Mouse (Mus musculus) cerebral cortex, adult 2 months (tissue): ENCODE data around the gene Chrdl2.

Source experiments
- WGBS: fragments of 180-500 bp; shearing (Covaris S2); methylation state at CpG from one replicate; pipeline ENCODE4 v1.1.7; 2018; 5-methylcytosine and 5-hydroxymethylcytosine counted together

Chrdl2 gene

DNA sequence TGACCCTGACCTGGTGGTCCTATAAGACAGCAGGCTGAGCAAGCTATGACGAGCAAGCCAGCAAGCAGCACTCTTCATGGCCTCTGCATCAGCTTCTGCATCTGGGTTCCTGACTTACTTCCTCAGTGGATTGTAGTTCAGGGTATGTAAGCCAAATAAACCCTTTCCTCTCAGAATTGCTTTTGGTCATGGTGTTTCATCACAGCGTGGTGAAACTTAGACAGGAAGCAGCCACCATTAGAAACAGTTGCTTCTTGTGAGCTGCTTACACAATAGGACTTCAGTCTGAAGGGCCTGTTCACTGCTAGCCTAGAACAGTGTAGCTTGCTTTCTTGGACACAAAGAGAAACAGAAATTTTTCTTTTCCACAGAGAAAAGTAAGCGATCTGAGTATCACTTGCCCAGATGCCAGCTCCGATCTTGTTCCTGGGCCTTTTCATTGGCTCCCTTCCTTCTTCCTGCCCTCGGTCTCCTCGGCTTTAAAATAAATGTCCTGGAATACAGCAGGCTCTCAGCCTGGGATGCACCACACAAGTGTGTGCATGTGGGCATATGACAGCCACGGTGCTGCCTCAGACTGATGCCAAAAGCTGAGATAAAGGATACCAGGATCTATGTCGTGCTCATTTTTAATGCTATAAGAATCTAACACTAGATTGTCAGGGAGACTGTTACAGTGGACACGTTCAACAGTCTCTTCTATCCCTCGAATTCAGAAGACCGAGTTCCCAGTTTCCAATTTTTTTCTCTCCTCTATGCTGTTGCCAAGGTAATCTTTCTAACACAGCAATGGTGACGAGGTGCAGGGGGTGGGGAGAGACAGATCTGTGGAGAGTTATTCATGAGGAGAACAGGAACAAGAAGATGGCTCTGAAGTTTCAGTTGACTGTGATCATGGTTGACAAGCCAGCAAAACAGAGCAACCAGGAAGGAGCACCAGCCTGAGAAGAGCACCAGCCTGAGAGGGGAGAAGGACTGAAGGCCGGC is 23.4 kb upstream of the Chrdl2 start:
- 49% methylated on average over 13 of the region's 13 CpGs for WGBS

DNA sequence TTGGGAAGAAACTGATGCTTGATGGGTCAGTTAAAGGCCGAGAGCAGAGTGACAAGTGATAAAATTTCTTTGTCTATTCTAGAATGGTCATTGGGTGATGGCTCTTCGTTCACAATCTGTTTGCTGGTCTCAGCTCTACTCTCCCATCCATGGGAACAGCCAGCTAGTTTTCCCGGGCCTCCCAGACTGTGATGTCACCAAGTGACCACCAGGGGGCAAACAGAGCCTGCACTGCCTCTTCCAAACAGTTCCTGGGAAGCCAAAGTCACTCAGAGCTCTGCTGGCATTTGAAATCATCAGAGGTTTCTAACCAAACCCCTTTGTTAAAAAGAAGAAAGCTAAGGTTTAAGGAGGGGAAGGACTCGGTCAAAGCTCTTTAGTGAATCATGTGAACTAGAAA is 17.2 kb upstream of the Chrdl2 start:
- 10% methylated on average over 4 of the region's 4 CpGs for WGBS

DNA sequence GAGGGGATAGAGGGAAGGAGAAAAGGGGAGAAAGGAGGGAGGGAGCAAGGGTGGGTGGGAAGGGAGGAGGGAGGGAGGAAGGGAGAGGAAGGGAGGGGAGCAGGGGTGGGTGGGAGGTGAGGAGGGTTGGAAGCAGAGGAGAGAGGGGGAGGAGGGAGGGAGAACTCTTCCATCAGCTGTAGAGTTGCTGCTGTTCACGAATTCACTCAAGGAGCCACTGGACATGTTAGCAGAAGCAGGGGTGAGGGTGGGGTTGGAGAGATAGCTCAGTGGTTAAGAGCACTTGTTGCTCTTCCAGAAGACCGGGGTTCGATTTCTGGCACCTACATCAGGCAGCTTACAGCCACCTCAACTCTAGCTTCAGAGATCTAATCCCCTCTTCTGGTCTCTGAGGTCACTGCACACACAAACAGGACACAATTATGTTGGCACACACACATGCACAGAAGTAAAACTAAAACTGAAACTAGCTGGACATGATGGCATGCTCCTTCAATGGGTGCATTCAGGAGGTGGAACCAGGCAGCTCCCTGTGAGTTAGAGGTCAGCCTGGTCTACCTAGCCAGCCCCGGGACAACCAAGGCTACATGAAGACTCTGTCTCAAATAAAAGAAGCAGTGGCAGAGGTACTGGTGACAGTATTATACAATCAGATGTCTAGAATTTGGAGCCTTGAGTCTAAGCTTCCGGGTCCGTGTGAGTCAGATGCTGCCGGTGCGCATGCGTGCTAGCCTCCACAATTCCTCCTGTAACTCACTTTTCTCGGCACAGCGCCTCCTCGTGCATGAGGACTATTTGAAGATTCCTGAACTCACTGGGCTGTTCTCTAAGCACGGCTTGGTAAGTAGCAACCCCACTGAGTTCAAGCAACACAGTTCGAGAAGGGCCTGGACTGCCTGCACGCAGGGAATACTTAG is 15.9 kb upstream of the Chrdl2 start:
- WGBS: 68% methylated on average over 15 of the region's 15 CpGs

DNA sequence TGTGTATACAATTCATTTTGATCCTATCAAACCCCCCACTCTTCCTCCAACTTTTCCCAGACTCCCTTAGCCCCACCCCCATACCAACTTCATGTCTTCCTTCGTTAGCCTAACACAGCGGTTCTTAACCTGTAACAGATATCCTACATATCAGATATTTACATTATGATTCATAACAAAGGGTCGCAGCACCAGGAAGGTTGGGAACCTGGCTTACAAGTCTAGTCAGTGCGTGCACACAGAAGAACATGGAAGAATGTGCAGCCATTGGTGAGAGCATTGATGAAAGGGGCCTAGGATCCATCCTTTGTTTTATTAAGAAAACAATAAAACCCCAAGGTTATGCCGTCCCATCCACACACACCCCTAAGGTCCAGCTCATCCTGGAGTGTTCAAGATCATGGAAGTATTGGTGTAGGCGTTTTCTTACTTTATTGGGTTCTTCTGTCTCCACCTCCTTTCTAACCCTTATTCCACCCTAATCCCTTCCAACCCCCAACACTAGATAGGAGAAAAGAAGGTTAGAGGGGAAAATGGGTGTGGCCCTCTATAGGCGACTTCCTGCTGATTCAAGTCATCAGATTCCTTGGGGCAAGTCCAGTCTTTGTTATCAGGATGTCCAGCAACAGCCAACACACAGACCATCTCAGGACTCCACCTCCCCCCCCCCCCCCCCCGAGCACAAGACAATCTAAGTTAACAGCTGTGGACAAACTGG is 14.8 kb upstream of the Chrdl2 start:
- 85% methylated on average over 8 of the region's 8 CpGs for WGBS

DNA sequence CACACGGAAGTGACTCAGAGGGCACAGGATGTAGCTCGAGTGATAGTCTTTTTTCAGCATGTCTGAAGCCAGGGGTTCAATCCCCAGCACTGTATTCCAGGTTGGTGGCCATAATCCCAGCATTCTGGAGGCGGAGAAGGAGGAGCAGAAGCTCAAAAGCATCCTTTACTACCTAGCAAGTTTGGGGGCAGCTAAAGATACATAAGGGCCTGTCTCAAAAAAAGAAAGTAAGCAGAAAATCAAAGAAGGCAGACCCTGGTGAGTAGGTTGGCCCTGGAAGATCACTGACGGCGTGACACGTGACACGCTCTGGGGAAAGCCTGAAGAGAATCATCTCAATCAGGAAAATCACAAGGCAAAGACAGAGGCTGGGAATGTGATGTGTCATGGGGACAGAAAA is 12.8 kb upstream of the Chrdl2 start:
- WGBS: 84% methylated on average over 7 of the region's 7 CpGs

DNA sequence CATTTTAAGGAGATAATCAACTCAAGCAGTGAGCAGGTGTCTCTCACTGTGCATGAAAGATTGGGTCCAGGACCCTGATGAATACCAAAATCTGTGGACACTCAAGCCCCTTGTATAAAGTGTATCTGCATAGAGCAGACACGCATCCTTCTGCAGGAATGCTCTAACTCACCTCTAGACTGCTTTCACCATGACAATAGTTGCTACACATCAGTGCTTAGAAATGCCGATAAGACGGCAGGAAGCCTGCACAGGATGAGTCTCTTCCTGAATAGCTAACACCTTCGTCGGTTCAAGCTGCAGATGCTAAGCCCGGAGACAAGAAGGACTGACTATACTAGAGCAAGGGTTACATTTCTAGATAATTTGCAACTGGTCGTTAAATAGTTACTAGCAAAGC is 10.8 kb upstream of the Chrdl2 start:
- WGBS: 73% methylated on average over 7 of the region's 7 CpGs

DNA sequence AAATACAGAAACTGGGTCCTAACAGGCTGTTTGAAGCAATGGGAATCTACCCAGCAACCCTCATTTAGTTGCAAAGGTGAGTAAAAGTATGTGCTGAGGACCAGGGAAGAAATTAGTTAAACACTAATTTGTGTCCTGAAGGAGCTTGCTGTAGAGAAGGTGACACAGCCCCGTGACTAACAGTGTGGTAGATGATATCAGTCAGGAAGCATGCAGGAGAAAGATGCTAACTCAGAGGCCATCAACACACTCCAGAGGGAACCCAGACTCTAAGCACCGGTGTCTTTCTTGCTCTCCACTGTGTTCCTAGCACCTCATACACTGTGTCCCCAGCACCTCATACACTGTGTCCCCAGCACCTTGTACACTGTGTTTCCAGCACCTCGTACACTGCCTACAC is 7.3 kb upstream of the Chrdl2 start:
- WGBS: 90% methylated on average over 3 of the region's 3 CpGs

DNA sequence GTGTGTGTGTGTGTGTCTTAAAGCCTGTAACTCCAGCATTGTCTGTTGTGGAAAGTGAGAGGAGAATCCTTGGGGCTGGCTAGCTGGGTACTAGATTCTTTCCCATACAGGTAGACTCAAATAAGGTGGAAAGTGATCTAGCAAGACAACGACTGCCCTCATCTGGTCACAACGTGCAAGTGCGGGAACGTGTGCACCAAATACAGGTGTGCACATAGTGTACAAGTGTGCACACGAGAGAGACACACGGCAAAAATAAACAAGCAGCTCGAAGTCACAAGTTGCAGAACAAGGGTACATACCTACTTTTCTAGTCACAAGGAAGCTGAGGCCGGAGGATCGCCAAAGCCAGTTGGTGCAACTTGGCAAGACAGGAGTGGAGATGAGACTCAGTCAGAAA is 2.2 kb upstream of the Chrdl2 start:
- WGBS: 58% methylated on average over 9 of the region's 9 CpGs

DNA sequence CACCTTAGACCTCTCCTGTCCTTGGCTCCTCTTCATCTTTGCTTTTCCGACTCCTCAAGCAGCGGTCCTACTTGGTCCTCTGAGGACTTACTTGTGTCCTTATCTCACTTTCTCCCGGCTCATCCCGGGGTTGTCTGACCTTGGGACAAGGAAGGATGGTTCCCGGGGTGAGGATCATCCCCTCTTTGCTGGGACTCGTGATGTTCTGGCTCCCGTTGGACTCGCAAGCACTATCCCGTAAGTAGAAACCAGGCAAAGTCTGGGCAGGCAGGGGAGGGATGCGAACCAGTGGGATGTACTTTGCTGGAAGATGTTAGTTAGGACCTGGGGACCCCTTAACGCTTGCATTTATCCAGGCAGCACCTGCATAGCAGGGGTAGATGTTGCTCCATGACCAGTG is 439 bp downstream of the Chrdl2 start:
- WGBS: 7% methylated on average over 11 of the region's 11 CpGs

DNA sequence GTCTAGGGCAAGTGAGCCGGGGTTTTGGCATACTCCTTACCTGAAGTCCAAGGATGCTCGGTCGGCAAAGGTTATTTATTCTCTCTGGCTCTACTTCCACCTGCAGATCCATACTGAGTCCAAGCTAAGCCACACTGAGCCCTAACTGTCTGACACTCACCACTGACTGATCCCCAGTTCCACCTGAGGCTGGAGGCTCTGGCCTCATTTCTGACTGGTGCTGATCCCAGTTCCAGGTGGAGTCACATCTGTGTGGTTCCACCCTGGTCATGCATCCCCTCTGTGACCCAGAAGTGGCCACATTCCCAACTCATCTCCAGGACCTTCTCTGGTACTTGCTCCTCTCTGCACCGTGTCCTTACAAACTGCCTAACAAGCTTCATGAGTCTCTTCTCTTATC is 2.8 kb downstream of the Chrdl2 start:
- WGBS: 94% methylated on average over 4 of the region's 4 CpGs

DNA sequence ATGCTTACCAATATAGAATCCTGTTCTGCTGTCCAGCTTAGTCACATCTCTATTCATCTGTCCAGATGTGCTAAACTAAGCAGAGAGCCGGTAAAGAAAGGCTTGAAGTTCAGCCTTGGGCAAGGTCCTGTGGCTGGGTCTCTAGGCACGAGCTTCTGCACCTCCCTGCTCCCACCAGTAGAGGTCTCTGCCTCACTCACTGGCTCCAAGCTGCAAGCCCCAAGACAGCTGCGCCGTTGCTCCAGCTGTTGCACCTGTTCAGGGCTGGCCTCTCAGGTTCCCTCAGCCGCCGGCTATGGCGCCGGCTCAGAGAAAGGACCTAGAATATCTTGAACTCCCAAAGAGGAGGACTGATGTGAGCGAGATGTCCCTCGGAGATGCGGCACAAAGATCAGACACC is 3.7 kb downstream of the Chrdl2 start:
- WGBS: 29% methylated on average over 11 of the region's 11 CpGs

DNA sequence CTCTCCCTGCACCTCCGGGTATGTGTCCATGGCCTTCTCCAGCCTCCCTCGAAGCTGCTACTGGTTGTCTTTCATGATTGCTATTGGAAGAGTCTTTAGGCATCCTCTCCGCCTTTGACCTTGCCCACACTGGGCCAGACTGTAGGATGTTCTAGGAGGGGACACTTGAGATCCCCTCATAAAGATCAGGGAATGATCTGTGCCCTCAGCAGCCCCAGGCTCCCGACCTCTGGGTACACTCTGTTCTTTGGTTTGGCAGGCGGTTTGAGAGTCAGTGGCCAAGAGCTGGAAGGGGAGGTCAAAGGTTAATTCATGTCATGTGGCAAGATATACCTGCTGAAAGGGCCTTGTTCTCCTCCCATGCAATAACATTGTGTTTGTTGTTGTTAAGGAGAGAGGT is 4.7 kb downstream of the Chrdl2 start:
- 83% methylated on average over 5 of the region's 5 CpGs for WGBS

DNA sequence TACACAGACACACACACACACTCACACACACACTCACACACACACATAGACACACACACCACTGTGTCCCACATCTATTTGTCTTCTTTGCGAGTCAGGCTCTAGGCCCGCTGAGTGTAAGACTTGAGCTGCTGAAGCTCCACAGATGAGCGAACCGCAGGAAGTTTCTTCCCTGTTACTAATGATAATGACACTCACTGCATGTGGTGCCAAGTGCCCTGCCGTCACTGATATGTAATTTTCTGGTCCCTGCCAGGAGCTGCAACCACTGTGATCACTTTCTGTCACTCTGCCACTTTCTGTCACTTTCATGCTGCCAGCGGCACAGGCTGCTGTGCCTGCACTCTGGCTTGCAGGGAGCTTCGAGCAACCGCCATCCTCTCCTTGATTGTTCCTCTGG is 6.1 kb downstream of the Chrdl2 start:
- 79% methylated on average over 8 of the region's 8 CpGs for WGBS

DNA sequence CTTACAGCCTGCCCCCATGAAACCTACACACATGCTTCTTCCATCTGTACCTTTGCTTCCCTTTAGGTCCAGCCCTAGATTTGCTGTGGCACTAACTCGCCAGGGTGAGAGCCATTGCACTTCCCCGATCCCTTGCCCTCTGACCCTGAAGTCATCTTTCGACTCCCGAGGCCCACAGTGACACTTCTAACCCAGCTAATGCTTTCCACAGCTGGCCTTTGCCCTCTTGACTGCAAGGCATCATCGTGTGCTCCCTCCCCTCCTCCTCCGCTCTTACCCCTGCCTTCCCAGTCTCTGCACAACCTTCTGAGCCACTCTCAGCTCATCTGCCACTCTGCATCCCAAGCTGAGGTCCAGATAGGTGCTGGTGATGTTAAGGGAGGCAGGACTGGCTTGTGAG is 6.5 kb downstream of the Chrdl2 start:
- 83% methylated on average over 6 of the region's 6 CpGs for WGBS

DNA sequence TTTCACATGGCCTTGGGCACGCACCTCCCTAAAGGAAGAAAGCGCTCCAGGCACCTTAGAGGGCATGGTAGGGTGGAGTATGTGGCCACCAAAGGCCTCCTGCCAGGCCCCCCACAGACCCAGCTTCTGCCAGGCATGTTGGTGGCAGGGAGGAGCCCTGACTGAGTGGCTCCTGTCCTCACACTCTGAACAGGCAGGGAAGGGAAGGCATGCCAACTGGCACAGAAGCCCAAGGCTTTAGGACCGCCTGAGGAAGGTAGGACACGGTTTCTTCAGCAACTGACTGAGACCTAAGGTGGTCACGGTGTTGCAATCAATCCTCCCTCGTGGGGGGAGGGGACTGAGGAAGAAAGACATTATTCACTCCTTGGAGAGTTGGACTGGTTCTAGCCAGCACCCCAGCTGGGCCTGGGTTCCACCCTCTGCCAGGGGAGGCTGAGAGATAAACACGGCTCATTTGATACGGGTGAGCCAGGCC is 8.2 kb downstream of the Chrdl2 start:
- 66% methylated on average over 8 of the region's 8 CpGs for WGBS

DNA sequence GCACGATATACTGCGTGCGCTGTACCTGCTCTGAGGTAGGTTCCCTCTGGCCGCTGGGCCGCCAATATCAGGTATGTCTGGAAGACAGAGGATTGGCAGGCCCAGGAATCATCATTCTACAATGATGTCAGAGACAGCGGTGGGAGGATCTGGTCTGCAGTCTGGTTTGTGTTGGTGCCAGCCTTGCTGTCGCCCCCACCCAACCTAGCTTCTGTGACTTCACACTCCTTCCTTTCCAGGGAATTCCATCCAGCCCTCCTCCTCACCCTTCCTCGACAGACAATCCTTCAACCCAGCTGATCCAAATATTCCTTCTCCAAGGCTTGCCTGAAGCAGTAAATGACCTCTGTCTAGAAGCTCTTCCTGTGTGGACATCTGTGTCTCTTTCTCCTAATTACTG is 11.1 kb downstream of the Chrdl2 start:
- WGBS: 77% methylated on average over 8 of the region's 8 CpGs

DNA sequence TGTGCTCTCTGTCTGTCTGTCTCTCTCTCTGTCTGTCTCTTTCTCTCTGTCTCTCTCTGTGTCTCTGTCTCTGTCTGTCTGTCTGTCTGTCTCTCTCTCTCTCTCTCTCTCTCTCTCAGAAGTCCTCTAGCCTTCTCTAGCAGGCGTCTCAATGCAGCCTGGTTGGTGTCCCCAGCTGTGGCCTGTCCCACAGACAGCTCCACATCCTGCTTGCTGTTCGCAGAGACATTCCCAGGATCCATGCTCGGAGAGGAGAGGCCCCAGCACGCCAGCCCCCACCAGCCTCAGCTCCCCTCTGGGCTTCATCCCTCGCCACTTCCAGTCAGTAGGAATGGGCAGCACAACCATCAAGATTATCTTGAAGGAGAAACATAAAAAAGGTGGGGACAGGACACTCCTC is 21.4 kb downstream of the Chrdl2 start:
- 85% methylated on average over 5 of the region's 5 CpGs for WGBS

DNA sequence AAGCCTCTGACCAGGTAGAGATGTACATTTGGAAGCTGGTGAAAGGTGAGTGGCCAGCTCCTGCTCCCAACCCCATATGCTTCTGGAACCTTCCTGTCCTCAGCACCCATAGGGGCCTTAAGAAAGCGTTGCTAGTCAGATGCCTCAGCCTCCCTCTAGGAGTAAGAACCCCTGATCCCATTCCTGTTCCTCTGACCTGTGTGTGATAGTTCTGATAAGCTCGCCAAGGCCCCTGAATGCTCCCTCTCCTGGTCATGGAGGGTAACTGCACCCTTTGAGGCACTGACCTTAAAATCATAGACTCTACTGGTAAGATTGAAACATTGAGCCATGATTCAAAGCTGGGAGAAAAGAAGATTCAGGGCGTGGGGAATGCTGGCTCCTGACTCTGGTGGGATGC is 23.3 kb downstream of the Chrdl2 start:
- 66% methylated on average over 3 of the region's 3 CpGs for WGBS

DNA sequence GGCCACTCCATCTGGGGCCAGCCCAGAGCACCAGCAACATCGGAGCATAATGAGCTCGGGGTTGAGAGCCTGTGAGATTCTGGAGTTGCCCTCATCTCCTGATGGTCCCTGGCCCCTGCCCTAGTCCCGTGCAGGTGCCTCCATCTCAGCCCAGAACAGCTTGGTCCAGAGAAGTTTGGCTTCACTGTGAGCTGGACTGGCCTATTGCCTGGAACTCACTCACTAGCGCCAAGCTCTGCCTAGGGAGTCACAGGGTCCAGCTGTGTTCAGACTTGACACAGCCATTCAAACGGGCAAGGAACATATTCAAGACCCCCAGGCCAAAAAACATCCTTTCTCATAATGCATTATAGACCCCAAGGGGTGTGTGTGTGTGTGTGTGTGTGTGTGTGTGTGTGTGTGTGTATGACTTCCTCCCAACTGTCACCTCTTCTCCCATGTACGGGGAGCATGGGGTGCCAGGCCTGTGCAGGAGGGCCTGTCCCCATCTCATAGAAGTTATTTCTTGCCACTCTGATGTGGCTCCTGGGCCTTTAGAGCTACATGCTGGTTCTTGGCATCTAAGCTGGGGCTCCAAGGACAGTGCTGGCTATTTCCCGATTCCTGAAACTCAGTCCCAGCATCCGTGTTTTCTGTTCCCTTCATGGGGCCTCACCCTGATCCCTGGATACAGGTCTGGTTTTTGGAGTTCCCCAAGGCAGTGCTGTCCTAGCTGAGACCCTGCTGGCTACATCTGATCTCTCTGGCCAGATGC is 25.2 kb downstream of the Chrdl2 start:
- 73% methylated on average over 8 of the region's 8 CpGs for WGBS

DNA sequence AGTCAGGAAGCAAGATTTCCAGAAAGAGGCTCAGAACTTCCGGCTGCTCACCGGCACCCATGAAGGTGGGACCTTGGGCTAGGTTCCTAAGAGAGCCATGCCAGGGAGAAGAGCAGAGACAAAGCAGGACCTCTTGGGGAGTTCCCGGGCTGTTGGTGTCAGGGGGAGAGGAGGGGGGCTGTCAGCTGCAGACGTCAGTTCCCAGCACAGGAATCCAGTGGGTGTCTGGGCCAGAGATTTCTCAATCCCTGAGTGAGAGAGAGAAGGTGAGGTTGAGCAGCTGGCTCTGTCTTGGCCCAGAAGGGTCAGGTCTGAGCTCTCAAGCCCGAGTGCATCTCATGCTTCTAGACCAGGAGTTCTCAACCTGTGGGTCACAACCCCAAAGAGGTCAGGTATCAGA is 27.7 kb downstream of the Chrdl2 start:
- WGBS: 77% methylated on average over 5 of the region's 5 CpGs

DNA sequence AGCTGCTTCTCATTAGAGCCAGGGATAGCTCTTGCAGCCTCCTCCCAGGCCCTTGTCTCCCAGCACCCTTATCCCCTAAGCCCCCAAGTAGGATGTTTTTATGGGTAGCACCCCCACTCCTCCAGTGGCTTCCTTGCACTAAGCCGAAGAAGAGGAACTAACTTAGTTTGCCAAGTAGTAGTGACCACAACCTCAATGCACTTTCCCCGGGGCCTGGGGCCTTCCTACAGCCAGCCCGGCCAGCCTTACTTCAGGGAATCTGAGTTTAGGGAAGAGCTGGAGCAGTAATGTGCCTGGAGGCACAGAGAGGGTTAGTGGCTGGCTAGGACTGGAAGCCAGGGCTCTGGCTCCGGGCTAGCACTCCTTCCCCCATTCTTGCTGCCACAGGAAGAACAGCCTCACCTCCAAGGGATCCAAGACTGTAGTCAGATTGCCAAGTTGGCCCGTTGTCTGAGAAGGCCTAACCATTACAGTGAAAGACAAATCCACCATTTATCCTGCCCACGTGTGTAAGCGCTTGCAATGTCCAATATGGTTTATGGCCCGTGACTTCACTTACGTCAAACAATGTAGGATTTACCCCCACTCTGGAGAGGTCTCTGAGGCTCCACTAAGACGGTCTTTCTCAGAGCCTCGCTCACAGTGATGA is 29.0 kb downstream of the Chrdl2 start:
- 79% methylated on average over 11 of the region's 11 CpGs for WGBS
